Mouse (Mus musculus) kidney, postnatal 14 days (tissue): Measurements from ENCODE around the gene Znhit6.
A peak's percentile ranks its signal among the peaks of the same experiment; 100 is the strongest.

ENCODE experiments used
- DNase-seq: peaks from one replicate; pipeline ENCODE4 v3.0.0; 2022; ENCODE audit warnings: mixed read lengths

Gene Znhit6

GRCm38 (mm10) chr3:145608320-145608719, 32.3 kb downstream of the Znhit6 start:
- no peak for DNase-seq

GRCm38 (mm10) chr3:145612662-145613061, 36.7 kb downstream of the Znhit6 start:
- DNase-seq: no peak

GRCm38 (mm10) chr3:145613234-145613633, 37.2 kb downstream of the Znhit6 start:
- no peak for DNase-seq

- peak; percentile 71 for DNase-seq
Observed at GRCm38 (mm10) chr3:145614362-145615115, 38.5 kb downstream of the Znhit6 start.

GRCm38 (mm10) chr3:145618299-145618698, 42.3 kb downstream of the Znhit6 start:
- no peak for DNase-seq

GRCm38 (mm10) chr3:145619621-145620365, 43.8 kb downstream of the Znhit6 start:
- no peak for DNase-seq

- DNase-seq: no peak
Observed at GRCm38 (mm10) chr3:145621209-145621608, 45.2 kb downstream of the Znhit6 start.

GRCm38 (mm10) chr3:145623047-145623446, 47.0 kb downstream of the Znhit6 start:
- DNase-seq: no peak

GRCm38 (mm10) chr3:145624786-145625185, 48.8 kb downstream of the Znhit6 start:
- no peak for DNase-seq

GRCm38 (mm10) chr3:145625546-145625945, 49.5 kb downstream of the Znhit6 start:
- DNase-seq: no peak

GRCm38 (mm10) chr3:145626063-145626462, 50.1 kb downstream of the Znhit6 start:
- DNase-seq: no peak

- DNase-seq: peak; percentile 49
Observed at GRCm38 (mm10) chr3:145627830-145628229, 51.8 kb downstream of the Znhit6 start.

GRCm38 (mm10) chr3:145628643-145629042, 52.6 kb downstream of the Znhit6 start:
- no peak for DNase-seq

- peak; percentile 78 for DNase-seq
Observed at GRCm38 (mm10) chr3:145632888-145633287, 56.9 kb downstream of the Znhit6 start.

- peak; percentile 78 for DNase-seq
Observed at GRCm38 (mm10) chr3:145634002-145634710, 58.2 kb downstream of the Znhit6 start.

GRCm38 (mm10) chr3:145640170-145640569, 64.2 kb downstream of the Znhit6 start:
- DNase-seq: no peak

- no peak for DNase-seq
Observed at GRCm38 (mm10) chr3:145640583-145640982, 64.6 kb downstream of the Znhit6 start.

- DNase-seq: no peak
Observed at GRCm38 (mm10) chr3:145641036-145641685, 65.2 kb downstream of the Znhit6 start.

GRCm38 (mm10) chr3:145641878-145642277, 65.9 kb downstream of the Znhit6 start:
- DNase-seq: no peak

- DNase-seq: peak; percentile 23
Observed at GRCm38 (mm10) chr3:145642861-145643260, 66.9 kb downstream of the Znhit6 start.

GRCm38 (mm10) chr3:145645463-145645862, 69.5 kb downstream of the Znhit6 start:
- no peak for DNase-seq

GRCm38 (mm10) chr3:145646009-145646408, 70.0 kb downstream of the Znhit6 start:
- no peak for DNase-seq

- no peak for DNase-seq
Observed at GRCm38 (mm10) chr3:145646666-145647065, 70.7 kb downstream of the Znhit6 start.
